Mouse (Mus musculus) left cerebral cortex, postnatal 14 days (tissue): Measurements from ENCODE around the gene Atp5j2. TPM values are rescaled to one million over a fixed set of nuclear protein-coding genes. Genes with fewer than 3 reads are reported as not detected.

Experiments
- DNase-seq, 2 experiments: peaks; one replicate each; pipeline ENCODE4 v3.0.0; 2021 to 2022; ENCODE audit warnings: low spot score in 2 of 2, mixed read lengths in 1 of 2
- intact Hi-C: fragments of 180-260 bp; cut with DNase I; formaldehyde crosslinking; loops from one replicate; pipeline ENCODE4 v1.15.1; 2025
- total RNA-seq, 2 experiments: library from RNA; stranded (reverse); gene quantifications; 2 replicates each; pipeline ENCODE4 v1.2.3; 2021

Atp5j2 gene
- total RNA-seq, 2 experiments from 2014 or later: 280 to 283 TPM

GRCm38 (mm10) chr5:145205041-145205440, 13.2 kb upstream of the Atp5j2 start:
- no peak for DNase-seq
- intact Hi-C loops: loop anchor here (2.0 kb wide), 1 partner anchor 26 kb away; the partner anchor contains the start of gene Zfp655

GRCm38 (mm10) chr5:145203936-145204691, 12.3 kb upstream of the Atp5j2 start, which contains the start of gene Zkscan5:
Gene Zkscan5, plus strand, starts transcription at chr5:145204562.
- intact Hi-C loops: loop anchor here (2.0 kb wide), 1 partner anchor 27 kb away; the partner anchor contains the start of gene Zfp655
- peak; percentile 98 to 99 for DNase-seq

- intact Hi-C loops: no loop called here
- DNase-seq: no peak
These were observed 10.6 kb upstream of the Atp5j2 start for GRCm38 (mm10) chr5:145202446-145202845.

GRCm38 (mm10) chr5:145201321-145201991, 9.6 kb upstream of the Atp5j2 start, which contains the start of gene Zkscan14:
Gene Zkscan14, minus strand, starts transcription at chr5:145201868.
- intact Hi-C loops: no loop called here
- DNase-seq: peak; percentile 77 to 78

- intact Hi-C loops: no loop called here
- DNase-seq: no peak
These were observed 8.5 kb upstream of the Atp5j2 start for GRCm38 (mm10) chr5:145200387-145200786.

- intact Hi-C loops: no loop called here
- DNase-seq: peak; percentile 90 to 93
These were observed 725 bp downstream of the Atp5j2 start for GRCm38 (mm10) chr5:145190875-145191798.

GRCm38 (mm10) chr5:145190373-145190772, 1.5 kb downstream of the Atp5j2 start:
- intact Hi-C loops: no loop called here
- no peak for DNase-seq

- intact Hi-C loops: no loop called here
These were observed 2.4 kb downstream of the Atp5j2 start for GRCm38 (mm10) chr5:145189416-145189815.

GRCm38 (mm10) chr5:145185244-145185643, 6.6 kb downstream of the Atp5j2 start:
- DNase-seq: no peak
- intact Hi-C loops: no loop called here

More at GRCm38 (mm10) chr5:145189416-145189815, 2.4 kb downstream of the Atp5j2 start:
- no peak for DNase-seq

GRCm38 (mm10) chr5:145178461-145178980, 13.3 kb downstream of the Atp5j2 start:
- intact Hi-C loops: no loop called here
- DNase-seq: no peak

GRCm38 (mm10) chr5:145167306-145167661, 24.6 kb downstream of the Atp5j2 start:
- DNase-seq: no peak
- intact Hi-C loops: no loop called here

- peak; percentile 99 for DNase-seq
- intact Hi-C loops: no loop called here
These were observed 25.1 kb downstream of the Atp5j2 start, which contains the start of the genes Ptcd1 and Cpsf4 for GRCm38 (mm10) chr5:145166536-145167305. Gene Ptcd1, minus strand, starts transcription at chr5:145167108. Gene Cpsf4, plus strand, starts transcription at chr5:145167213.

- DNase-seq: no peak
- intact Hi-C loops: no loop called here
These were observed 26.7 kb downstream of the Atp5j2 start for GRCm38 (mm10) chr5:145165184-145165583.

- intact Hi-C loops: no loop called here
These were observed 27.2 kb downstream of the Atp5j2 start for GRCm38 (mm10) chr5:145164710-145165109.

GRCm38 (mm10) chr5:145161361-145161760, 30.5 kb downstream of the Atp5j2 start:
- no peak for DNase-seq
- intact Hi-C loops: no loop called here

More at GRCm38 (mm10) chr5:145164710-145165109, 27.2 kb downstream of the Atp5j2 start:
- no peak for DNase-seq

- intact Hi-C loops: no loop called here
- DNase-seq: no peak
These were observed 39.2 kb downstream of the Atp5j2 start for GRCm38 (mm10) chr5:145152690-145153089.

- no peak for DNase-seq
- intact Hi-C loops: no loop called here
These were observed 42.6 kb downstream of the Atp5j2 start for GRCm38 (mm10) chr5:145149294-145149693.

- DNase-seq: no peak
These were observed 44.1 kb downstream of the Atp5j2 start for GRCm38 (mm10) chr5:145147748-145148147.

More at GRCm38 (mm10) chr5:145147748-145148147, 44.1 kb downstream of the Atp5j2 start:
- intact Hi-C loops: no loop called here
